In the genomic region with DNA sequence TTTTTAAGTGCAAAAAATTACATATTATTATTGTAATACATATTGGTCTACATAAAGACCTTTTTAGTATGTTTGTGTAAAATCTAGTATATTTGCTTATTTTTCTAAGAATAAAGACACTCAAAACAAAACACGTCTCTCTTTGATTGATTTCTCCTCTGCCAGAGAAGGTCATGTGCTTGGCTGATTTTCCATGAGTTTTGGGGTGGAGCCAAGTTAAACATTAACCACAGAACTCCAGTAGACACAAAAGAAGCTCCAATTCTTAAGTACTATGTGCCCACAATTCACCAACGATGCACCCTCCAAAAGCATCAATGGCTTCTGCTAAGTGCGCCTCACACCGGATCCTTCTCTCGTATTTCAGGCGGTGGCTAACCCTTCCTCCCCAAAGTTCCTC, we compare ENCODE assay signal across 14 mouse cellular contexts. TPM values are rescaled to one million over a fixed set of nuclear protein-coding genes. Genes with fewer than 3 reads are reported as not detected.
DNase-seq lines count a peak whose midpoint lies in the region; ATAC-seq and TF ChIP-seq lines count a peak whose summit lies in the region.
"Had no signal": no experiment of that assay in that cellular context is flagged by ENCODE, and none has a peak within 500 bp of the region (broad histone marks: within the 10 kb centered on the region; RNA-seq: fewer than 3 reads in every experiment).

No protein-coding gene starts in this region.

- 79% methylated on average over 6 of the region's 6 CpGs for WGBS in intestine, embryonic 14.5 days
- WGBS in intestine, postnatal 0 days = 61% methylated on average over 6 of the region's 6 CpGs
- 50% methylated on average over 6 of the region's 6 CpGs for WGBS in kidney, adult 2 months
- 49% methylated on average over 6 of the region's 6 CpGs for WGBS in small intestine, adult 2 months
- 81% methylated on average over 6 of the region's 6 CpGs for WGBS in forebrain, embryonic 14.5 days

- TF ChIP-seq POLR2A in kidney, adult 2 months (IDR thresholded peaks at IDR 0.05; ENCODE audit: low read depth, low read length) = no peak
- TF ChIP-seq POLR2A in small intestine, adult 2 months (IDR thresholded peaks at IDR 0.05; ENCODE audit: low read depth, low read length) = no peak

- H3K27me3 ChIP-seq in intestine, embryonic 14.5 days (replicated peaks; ENCODE audit: control insufficient read depth, insufficient read depth, low read length) = no peaks in the 10 kb centered on the region
- no peaks in the 10 kb centered on the region for H3K27me3 ChIP-seq in intestine, postnatal 0 days (replicated peaks; ENCODE audit: control insufficient read depth, insufficient read depth, low read length)
- H3K27me3 ChIP-seq in kidney, adult 2 months (replicated peaks; ENCODE audit: control insufficient read depth, insufficient read depth, low read length) = no peaks in the 10 kb centered on the region
- no peaks in the 10 kb centered on the region for H3K27me3 ChIP-seq in small intestine, adult 2 months (ENCODE audit: control insufficient read depth, insufficient read depth, low read length)
- H3K27me3 ChIP-seq in forebrain, embryonic 14.5 days (replicated peaks; ENCODE audit: control insufficient read depth, insufficient read depth, low read length) = 0 out of 2 replicates have a peak, but pooled peaks cover 3% of the 10 kb centered on the region
- H3K27me3 ChIP-seq: limb, embryonic 13.5 days had no signal

- peaks cover 5% of the 10 kb centered on the region; the same call in 1 of the 2 replicates for H3K4me1 ChIP-seq in intestine, embryonic 14.5 days (replicated peaks; ENCODE audit: control insufficient read depth, insufficient read depth, low read length)
- no peaks in the 10 kb centered on the region for H3K4me1 ChIP-seq in intestine, postnatal 0 days (replicated peaks; ENCODE audit: control insufficient read depth, insufficient read depth, low read length)
- peaks cover 6% of the 10 kb centered on the region for H3K4me1 ChIP-seq in kidney, adult 2 months (ENCODE audit: control insufficient read depth, insufficient read depth, low read length)
- H3K4me1 ChIP-seq in small intestine, adult 2 months (ENCODE audit: control insufficient read depth, insufficient read depth, insufficient read length, low read length) = peaks cover 13% of the 10 kb centered on the region; the same call in 1 of the 2 replicates
- no peaks in the 10 kb centered on the region for H3K4me1 ChIP-seq in forebrain, embryonic 14.5 days (ENCODE audit: control insufficient read depth, insufficient read depth, low read length)

- no peak for TF ChIP-seq CTCF in intestine, postnatal 0 days (IDR thresholded peaks at IDR 0.05; ENCODE audit: low read depth)
- no peak for TF ChIP-seq CTCF in kidney, adult 2 months (conservative IDR thresholded peaks at IDR 0.05; ENCODE audit: insufficient read depth, insufficient read length, low read depth, low read length)
- TF ChIP-seq CTCF in small intestine, adult 2 months (IDR thresholded peaks at IDR 0.05; ENCODE audit: extremely low read depth, insufficient read length, insufficient replicate concordance, low read depth, low read length) = no peak

- ATAC-seq in intestine, embryonic 14.5 days (replicated peaks; ENCODE audit: low FRiP score, low TSS enrichment, low read depth) = no peak
- ATAC-seq in intestine, postnatal 0 days = no peak
- no peak for ATAC-seq in forebrain, embryonic 14.5 days

- H3K9me3 ChIP-seq in intestine, embryonic 14.5 days (ENCODE audit: control insufficient read depth, low read length) = no peaks in the 10 kb centered on the region
- H3K9me3 ChIP-seq in intestine, postnatal 0 days (ENCODE audit: control insufficient read depth) = no peaks in the 10 kb centered on the region
- no peaks in the 10 kb centered on the region for H3K9me3 ChIP-seq in forebrain, embryonic 14.5 days (replicated peaks; ENCODE audit: control insufficient read depth, low read length)
- H3K9me3 ChIP-seq: embryonic facial prominence, embryonic 10.5 days; hindbrain, embryonic 12.5 days; limb, embryonic 13.5 days; midbrain, embryonic 10.5 days had no signal

- H3K4me3 ChIP-seq in intestine, embryonic 14.5 days (ENCODE audit: low read depth, low read length) = no peak overlapping the region
- no peak overlapping the region for H3K4me3 ChIP-seq in intestine, postnatal 0 days (ENCODE audit: low read depth, low read length)
- no peak overlapping the region for H3K4me3 ChIP-seq in kidney, adult 2 months (ENCODE audit: insufficient read depth, low read depth, low read length)
- no peak overlapping the region for H3K4me3 ChIP-seq in small intestine, adult 2 months (ENCODE audit: low read depth, low read length)
- no peak overlapping the region for H3K4me3 ChIP-seq in forebrain, embryonic 14.5 days (ENCODE audit: low read depth, low read length)
- H3K4me3 ChIP-seq: embryonic facial prominence, embryonic 10.5 days; hindbrain, embryonic 12.5 days; limb, embryonic 13.5 days; midbrain, embryonic 10.5 days had no signal

- no peaks in the 10 kb centered on the region for H3K36me3 ChIP-seq in intestine, embryonic 14.5 days (ENCODE audit: control insufficient read depth, insufficient read depth, low read length)
- no peaks in the 10 kb centered on the region for H3K36me3 ChIP-seq in intestine, postnatal 0 days (ENCODE audit: control insufficient read depth, insufficient read depth)
- no peaks in the 10 kb centered on the region for H3K36me3 ChIP-seq in kidney, adult 2 months (ENCODE audit: control insufficient read depth, insufficient read depth, low read length)
- H3K36me3 ChIP-seq in small intestine, adult 2 months (ENCODE audit: control insufficient read depth, insufficient read depth, low read length) = no peaks in the 10 kb centered on the region
- no peaks in the 10 kb centered on the region for H3K36me3 ChIP-seq in forebrain, embryonic 14.5 days (ENCODE audit: control insufficient read depth, insufficient read depth, low read length)
- H3K36me3 ChIP-seq: embryonic facial prominence, embryonic 10.5 days; hindbrain, embryonic 12.5 days; limb, embryonic 13.5 days; midbrain, embryonic 10.5 days had no signal

- DNase-seq in intestine, embryonic 14.5 days (ENCODE audit: low spot score) = peak; percentile 50
- DNase-seq in ZHBTc4 (ENCODE audit: low read depth, low spot score) = peak; percentile 2
- DNase-seq in kidney, adult 2 months = peak; percentile 87
- no peak for DNase-seq in forebrain, embryonic 14.5 days (ENCODE audit: low spot score)
- DNase-seq in embryo, embryonic 10 days (ENCODE audit: low spot score) = no peak
- DNase-seq in frontal cortex, adult 2 months (ENCODE audit: extremely low spot score in 1 of 2, low spot score in 1 of 2) = no peak
- DNase-seq: cerebellum, postnatal 14 days; gastrocnemius, postnatal 36 days had no signal

- H3K4me2 ChIP-seq in intestine, embryonic 14.5 days (ENCODE audit: low read length) = no peak overlapping the region; the same call in 1 of the 2 replicates
- H3K4me2 ChIP-seq in intestine, postnatal 0 days (replicated peaks; ENCODE audit: low read depth) = no peak overlapping the region; the same call in 1 of the 2 replicates
- no peak overlapping the region for H3K4me2 ChIP-seq in forebrain, embryonic 14.5 days (ENCODE audit: low read length)
- H3K4me2 ChIP-seq: hindbrain, embryonic 12.5 days; limb, embryonic 13.5 days had no signal

- no peak overlapping the region for H3K9ac ChIP-seq in intestine, embryonic 14.5 days (ENCODE audit: low read length)
- H3K9ac ChIP-seq in intestine, postnatal 0 days (ENCODE audit: low read depth, low read length) = no peak overlapping the region
- H3K9ac ChIP-seq in forebrain, embryonic 14.5 days (ENCODE audit: low read length) = no peak overlapping the region
- H3K9ac ChIP-seq: hindbrain, embryonic 12.5 days; limb, embryonic 13.5 days had no signal

- H3K27ac ChIP-seq in intestine, embryonic 14.5 days (ENCODE audit: low read depth) = no peak overlapping the region; the same call in 1 of the 2 replicates
- H3K27ac ChIP-seq in intestine, postnatal 0 days (ENCODE audit: low read depth, low read length) = no peak overlapping the region
- H3K27ac ChIP-seq in kidney, adult 2 months (ENCODE audit: insufficient read depth, low read depth, low read length) = 0 out of 2 replicates have a peak overlapping the region, but pooled peaks have one; percentile 12
- peak overlapping the region; percentile 20; the same call in 1 of the 2 replicates for H3K27ac ChIP-seq in small intestine, adult 2 months (ENCODE audit: insufficient read depth, low read depth, low read length)
- H3K27ac ChIP-seq in forebrain, embryonic 14.5 days (ENCODE audit: low read depth, low read length) = no peak overlapping the region
- H3K27ac ChIP-seq: embryonic facial prominence, embryonic 10.5 days; hindbrain, embryonic 12.5 days; limb, embryonic 13.5 days; midbrain, embryonic 10.5 days had no signal

RNA-seq across cellular contexts. Expression of a gene that starts 2.6 kb away (rescaled TPM):
- polyA plus RNA-seq in intestine, embryonic 14.5 days (2014; fragmentation: Nextera tagmentation; extraction: Ambion mirVana) = 114 and 132 TPM in 2 replicates
- polyA plus RNA-seq in intestine, postnatal 0 days (2015; fragmentation: Nextera tagmentation; extraction: Ambion mirVana) = 74.2 and 79.4 TPM in 2 replicates
- polyA plus RNA-seq in kidney, adult 2 months (2012; rRNA removed) = 20.4 and 21.5 TPM in 2 replicates
- 39.8 and 107 TPM in 2 replicates for polyA plus RNA-seq in small intestine, adult 2 months (2012; rRNA removed)
- polyA plus RNA-seq in forebrain, embryonic 14.5 days (2014; fragmentation: Nextera tagmentation; extraction: Ambion mirVana) = 36.2 and 38.0 TPM in 2 replicates
- 5.7 and 5.8 TPM in 2 replicates for polyA plus RNA-seq in frontal cortex, adult 2 months (2012; rRNA removed)

Comparison
In these comparisons a context has a peak if more than half of its experiments do, and no peak if none do; other contexts are left out.
1. DNase-seq: peak in intestine, embryonic 14.5 days (single experiment), ZHBTc4 (single experiment) and kidney, adult 2 months (single experiment); none in forebrain, embryonic 14.5 days (single experiment), embryo, embryonic 10 days (single experiment) and frontal cortex, adult 2 months (0 of 2).
2. H3K27ac ChIP-seq: peak in kidney, adult 2 months (single experiment) and small intestine, adult 2 months (single experiment); none in intestine, embryonic 14.5 days (single experiment), intestine, postnatal 0 days (single experiment) and forebrain, embryonic 14.5 days (single experiment).